Mouse (Mus musculus) liver, postnatal 0 days (tissue): Measurements from ENCODE around the gene Gm45837. TPM values are rescaled to one million over a fixed set of nuclear protein-coding genes. Genes with fewer than 3 reads are reported as not detected.

Source experiments
- ATAC-seq: fragments of 200-750 bp; cut with Nextera tagmentation; 2 replicates; pipeline ENCODE4 v1.8.0; 2017; ENCODE audit warnings: mild to moderate bottlenecking, moderate library complexity
- DNase-seq: peaks from one replicate; pipeline ENCODE4 v3.0.0-alpha.2; 2016
- H3K27ac ChIP-seq: fragments of 300-500 bp; sonication (generic); 2 replicates; pipeline ENCODE4 v1.5.1; 2014; ENCODE audit warnings: antibody characterized with exemption, moderate library complexity, mild to moderate bottlenecking, low read depth
- H3K27me3 ChIP-seq: fragments of 300-500 bp; sonication (generic); 2 replicates; pipeline ENCODE4 v1.6.1; 2014; ENCODE audit warnings: low read length, control low read depth, mixed read lengths; ENCODE audit not compliant: insufficient read depth
- H3K36me3 ChIP-seq: fragments of 300-500 bp; sonication (generic); replicated peaks from 2 replicates; pipeline ENCODE4 v1.6.1; 2014; ENCODE audit warnings: mild to moderate bottlenecking, control low read depth, low read length, moderate library complexity, mixed read lengths; ENCODE audit not compliant: insufficient read depth
- H3K4me1 ChIP-seq: fragments of 300-500 bp; sonication (generic); 2 replicates; pipeline ENCODE4 v1.6.1; 2014; ENCODE audit warnings: antibody characterized with exemption, mild to moderate bottlenecking, control low read depth; ENCODE audit not compliant: insufficient read depth
- H3K4me2 ChIP-seq: fragments of 300-500 bp; sonication (generic); 2 replicates; pipeline ENCODE4 v1.6.1; 2014; ENCODE audit warnings: low read depth, mild to moderate bottlenecking, low read length, moderate library complexity, mixed read lengths
- H3K4me3 ChIP-seq: fragments of 300-500 bp; sonication (generic); 2 replicates; pipeline ENCODE4 v1.5.1; 2014; ENCODE audit warnings: low read depth, low read length
- H3K9ac ChIP-seq: fragments of 300-500 bp; sonication (generic); replicated peaks from 2 replicates; pipeline ENCODE4 v1.6.1; 2014; ENCODE audit warnings: mild to moderate bottlenecking, moderate library complexity
- H3K9me3 ChIP-seq: fragments of 300-500 bp; sonication (generic); 2 replicates; pipeline ENCODE4 v1.6.1; 2016; ENCODE audit warnings: mild to moderate bottlenecking, control low read depth, low read length, mixed read lengths
- CTCF ChIP-seq: sonication (generic); IDR thresholded peaks from 2 replicates; pipeline ENCODE4 v1.5.1; 2016; ENCODE audit warnings: antibody characterized with exemption, low read depth
- EP300 ChIP-seq: IDR thresholded peaks from 2 replicates; pipeline ENCODE4 v1.6.1; 2016; ENCODE audit warnings: antibody characterized with exemption, low read depth, mild to moderate bottlenecking
- WGBS: fragments of 180-500 bp; shearing (Covaris S2); extraction: QIAGEN DNeasy Blood & Tissue Kit; methylation state at CpG from one replicate; pipeline ENCODE4 v1.1.7; 2014; ENCODE audit not compliant: insufficient replicate concordance; 5-methylcytosine and 5-hydroxymethylcytosine counted together
- polyA plus RNA-seq: library from polyadenylated mRNA; unstranded; fragments of >200 nt; fragmentation: Nextera tagmentation; extraction: Ambion mirVana; gene quantifications from 2 replicates; pipeline ENCODE4 v1.2.1, GENCODE M21; 2015

The Gm45837 gene
- polyA plus RNA-seq, 1 experiment from 2014 or later: not detected

DNA sequence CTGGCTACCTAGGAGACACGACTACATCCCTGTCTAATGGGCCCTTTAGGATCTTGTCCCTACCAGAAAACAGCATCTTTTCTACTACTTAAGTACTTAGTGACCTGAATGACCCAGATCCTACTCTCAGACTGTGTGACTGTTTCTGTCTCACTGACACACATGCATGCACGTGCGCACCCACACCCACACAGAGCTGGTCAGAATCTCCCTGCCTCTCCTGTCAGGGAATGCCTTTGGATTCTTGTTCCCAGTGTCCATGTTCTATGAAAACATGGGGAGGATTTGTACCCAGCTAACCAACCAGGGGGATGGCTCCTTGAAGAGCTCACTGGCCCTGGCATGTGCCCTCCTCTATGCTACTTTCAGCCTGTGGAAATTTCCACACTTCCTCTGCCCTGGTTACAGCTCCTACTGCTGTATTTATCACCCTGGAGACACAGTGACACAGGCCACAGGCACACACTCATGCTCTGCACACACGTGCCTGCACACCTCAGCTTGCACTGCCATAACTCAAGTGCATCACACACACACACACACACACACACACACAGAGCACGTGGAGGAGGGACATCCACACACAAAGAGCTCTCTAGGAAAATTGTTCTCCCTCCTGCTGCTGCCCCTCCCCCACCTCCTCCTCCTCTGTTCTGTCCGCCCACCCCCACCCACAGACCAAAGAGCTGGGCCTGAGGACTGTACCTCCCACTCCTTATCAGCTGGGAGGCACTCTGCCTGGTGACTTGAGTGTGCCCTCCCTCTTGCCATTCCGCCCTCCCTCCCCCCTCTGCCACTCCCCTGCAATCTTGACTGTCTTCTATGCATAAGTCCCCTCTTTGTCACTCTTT is 4.2 kb downstream of the Gm45837 start:
- H3K27ac ChIP-seq: no peak overlapping the region
- no peak overlapping the region for H3K4me3 ChIP-seq
- H3K4me1 ChIP-seq: peaks cover 3% of the 10 kb centered on the region; the same call in 1 of the 2 replicates
- peak; percentile 22 for DNase-seq
- no peak overlapping the region for H3K4me2 ChIP-seq
- H3K27me3 ChIP-seq: 0 out of 2 replicates have a peak, but pooled peaks cover 3% of the 10 kb centered on the region
- no peak for TF ChIP-seq CTCF
- no peak for TF ChIP-seq EP300
- no peak overlapping the region for H3K9ac ChIP-seq
- peaks cover 22% of the 10 kb centered on the region for H3K36me3 ChIP-seq
- ATAC-seq: peak; percentile 40
- H3K9me3 ChIP-seq: no peaks in the 10 kb centered on the region
- WGBS: 46% methylated on average over 7 of the region's 7 CpGs

DNA sequence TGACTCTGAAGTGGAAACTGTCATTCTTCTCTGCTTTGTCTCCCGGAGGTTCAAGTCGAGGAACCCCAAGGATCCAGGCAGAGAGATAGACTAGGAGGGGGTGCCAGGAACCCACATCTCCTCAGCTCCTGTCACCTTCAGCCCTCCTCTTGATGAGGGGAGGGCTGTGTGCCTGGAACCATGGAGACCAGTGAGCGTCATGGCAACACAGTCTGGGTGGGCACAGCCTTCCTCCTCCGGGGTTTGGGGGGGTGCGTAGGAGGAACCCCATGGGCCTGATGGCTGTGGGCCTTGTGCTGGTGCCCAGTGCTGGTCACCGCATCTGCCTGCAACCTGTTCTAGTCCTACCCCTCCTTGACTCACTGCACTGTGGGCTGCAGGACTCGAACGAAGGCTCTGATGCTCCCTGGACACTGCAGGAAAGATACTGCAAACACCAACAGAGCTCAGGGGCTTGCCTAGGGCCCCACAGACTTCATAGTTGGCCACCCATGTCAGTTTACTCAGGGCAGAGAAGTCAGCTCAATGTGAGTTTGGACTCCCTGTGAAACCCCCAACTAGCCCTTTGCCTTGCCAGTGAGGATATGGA is 4.9 kb downstream of the Gm45837 start:
- no peak overlapping the region for H3K4me3 ChIP-seq
- H3K9me3 ChIP-seq: no peaks in the 10 kb centered on the region
- peaks cover 17% of the 10 kb centered on the region for H3K36me3 ChIP-seq
- DNase-seq (no peak), ATAC-seq (no peak)
- no peak overlapping the region for H3K9ac ChIP-seq
- TF ChIP-seq EP300: no peak
- no peak for TF ChIP-seq CTCF
- no peak overlapping the region for H3K27ac ChIP-seq
- H3K4me1 ChIP-seq: peaks cover 3% of the 10 kb centered on the region; the same call in 1 of the 2 replicates
- H3K4me2 ChIP-seq: no peak overlapping the region
- 48% methylated on average over 8 of the region's 8 CpGs for WGBS
- H3K27me3 ChIP-seq: 0 out of 2 replicates have a peak, but pooled peaks cover 3% of the 10 kb centered on the region

DNA sequence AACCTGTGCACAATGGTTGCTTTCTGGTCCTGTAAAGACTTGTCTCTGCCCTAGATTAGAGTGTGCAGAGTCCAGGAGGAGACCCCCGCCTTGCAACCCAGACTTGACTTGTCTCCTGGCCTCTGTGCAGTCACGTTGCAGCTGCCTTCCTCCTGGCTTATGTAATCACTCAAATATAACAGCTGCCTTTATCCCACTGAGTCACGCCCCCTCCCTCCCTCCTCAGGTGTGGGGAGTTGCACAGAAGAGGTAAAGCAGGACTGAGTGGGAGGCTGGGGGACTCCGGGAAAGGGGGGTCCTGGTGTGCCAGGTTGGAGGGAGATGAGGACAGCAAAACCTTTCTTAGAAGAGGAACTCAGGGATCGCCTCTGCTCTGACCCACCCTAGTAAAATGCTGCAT is 5.7 kb downstream of the Gm45837 start:
- H3K9ac ChIP-seq: no peak overlapping the region
- H3K36me3 ChIP-seq: 0 out of 2 replicates have a peak, but pooled peaks cover 11% of the 10 kb centered on the region
- no peak overlapping the region for H3K4me3 ChIP-seq
- ATAC-seq (no peak), DNase-seq (no peak)
- peaks cover 3% of the 10 kb centered on the region; the same call in 1 of the 2 replicates for H3K4me1 ChIP-seq
- no peak overlapping the region for H3K27ac ChIP-seq
- H3K4me2 ChIP-seq: no peak overlapping the region
- H3K27me3 ChIP-seq: peaks cover 6% of the 10 kb centered on the region; the same call in 1 of the 2 replicates
- H3K9me3 ChIP-seq: no peaks in the 10 kb centered on the region
- WGBS: 50% methylated on average over 5 of the region's 5 CpGs
- TF ChIP-seq EP300: no peak
- TF ChIP-seq CTCF: no peak

DNA sequence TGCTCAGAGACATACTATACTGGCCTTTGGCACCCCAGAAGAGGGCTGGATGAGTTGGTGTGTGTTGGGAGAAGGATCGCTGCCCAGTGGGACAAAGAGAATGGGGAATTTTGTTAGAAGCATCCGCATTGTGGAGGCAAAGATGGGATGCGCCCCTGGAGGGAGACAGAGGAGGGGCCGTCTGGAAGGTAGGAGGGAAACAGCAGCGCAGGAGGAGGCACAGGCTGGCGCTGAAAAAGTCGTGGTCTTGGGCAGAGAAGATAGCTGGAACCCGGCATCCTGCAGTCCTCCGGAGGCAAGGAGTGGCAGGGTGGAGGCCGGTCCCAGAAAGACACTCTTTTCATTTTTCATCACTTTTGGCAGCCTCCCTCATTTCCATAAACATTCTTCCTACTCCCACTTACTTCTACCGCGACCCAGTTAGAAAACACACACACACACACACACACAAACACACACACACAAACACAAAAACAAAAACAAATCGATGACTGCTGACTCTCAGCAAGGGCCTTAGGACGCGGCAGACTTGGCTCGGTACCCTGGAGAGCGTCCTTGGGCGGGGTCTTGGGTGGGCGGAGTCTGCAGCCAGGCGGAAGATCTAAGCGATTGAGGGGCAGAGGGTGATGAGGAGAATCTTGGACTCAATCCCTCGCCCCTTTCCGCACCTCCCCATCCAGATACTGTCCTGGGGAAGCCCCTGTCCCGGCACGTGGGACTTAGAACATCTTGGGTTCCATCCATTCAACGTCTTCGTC is 8.5 kb downstream of the Gm45837 start:
- Histone ChIP-seq H3K36me3 (0 out of 2 replicates have a peak, but pooled peaks cover 3% of the 10 kb centered on the region), H3K9me3 (no peaks in the 10 kb centered on the region), H3K27me3 (peaks cover 13% of the 10 kb centered on the region; the same call in 1 of the 2 replicates), H3K4me2 (no peak overlapping the region), H3K27ac (no peak overlapping the region), H3K9ac (no peak overlapping the region), H3K4me3 (no peak overlapping the region), H3K4me1 (peaks cover 3% of the 10 kb centered on the region; the same call in 1 of the 2 replicates)
- no peak for ATAC-seq
- 8% methylated on average over 27 of the region's 27 CpGs for WGBS
- DNase-seq: peak; percentile 41
- TF ChIP-seq CTCF (no peak), EP300 (no peak)

DNA sequence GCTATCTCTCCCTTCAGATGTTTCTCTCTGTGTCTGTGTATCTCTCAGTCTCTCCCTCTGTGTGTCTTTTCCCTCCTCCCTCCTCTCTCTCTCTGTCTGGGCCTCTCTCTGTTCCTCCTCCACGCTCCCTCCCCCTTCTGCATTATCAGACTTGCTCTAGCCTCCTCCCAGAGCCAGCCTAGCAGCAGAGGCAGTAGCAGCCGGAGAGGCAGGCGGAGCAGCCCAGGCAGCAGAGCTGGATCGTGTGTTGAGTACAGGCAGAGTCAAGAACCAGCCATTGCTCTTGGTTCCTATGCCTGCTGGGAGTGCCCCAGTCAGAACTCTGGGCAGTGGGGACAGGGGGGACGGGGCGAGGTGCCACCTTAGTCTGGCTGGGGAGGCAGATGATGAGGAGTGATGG is 10.8 kb downstream of the Gm45837 start, which contains the start of gene Pde2a:
Gene Pde2a (plus strand): TSS at position 163 of the 400 bp plus-strand sequence.
- H3K9ac ChIP-seq: no peak within 1 kb of the TSS
- H3K27me3 ChIP-seq: peaks cover 13% of the 10 kb centered on the region; the same call in 1 of the 2 replicates
- H3K9me3 ChIP-seq: no peaks in the 10 kb centered on the region
- H3K4me1 ChIP-seq: peaks cover 3% of the 10 kb centered on the region; the same call in 1 of the 2 replicates
- WGBS: 23% methylated on average over 6 of the region's 6 CpGs
- no peak within 1 kb of the TSS for H3K27ac ChIP-seq
- no peak within 1 kb of the TSS for H3K4me2 ChIP-seq
- DNase-seq (no peak), ATAC-seq (no peak)
- no peak within 1 kb of the TSS for H3K4me3 ChIP-seq
- TF ChIP-seq CTCF (no peak), EP300 (no peak)
- no peaks in the 10 kb centered on the region for H3K36me3 ChIP-seq
